Mouse (Mus musculus) liver, adult 2 months (tissue): ENCODE measurements around the gene Cdh12. TPM values are rescaled to one million over a fixed set of nuclear protein-coding genes. Genes with fewer than 3 reads are reported as not detected.

ENCODE experiments used
- DNase-seq: peaks from one replicate; pipeline ENCODE4 v3.0.0-alpha.2; 2011; ENCODE audit warnings: low read depth, low spot score; ENCODE audit errors: extremely low read depth
- H3K27ac ChIP-seq: fragments of 200-500 bp; replicated peaks from 2 replicates; pipeline ENCODE4 v1.5.1; 2012; ENCODE audit warnings: low read depth, mild to moderate bottlenecking, control low read depth, inconsistent platforms, low read length; ENCODE audit not compliant: insufficient read depth
- H3K27me3 ChIP-seq: fragments of 200-500 bp; 2 replicates; pipeline ENCODE4 v1.6.1; 2012; ENCODE audit warnings: mild to moderate bottlenecking, moderate library complexity, low read length, inconsistent platforms; ENCODE audit not compliant: control insufficient read depth, insufficient read depth
- H3K36me3 ChIP-seq: fragments of 200-500 bp; 2 replicates; pipeline ENCODE4 v1.6.1; 2012; ENCODE audit warnings: low read length, inconsistent platforms; ENCODE audit not compliant: control insufficient read depth, insufficient read depth
- H3K4me1 ChIP-seq: fragments of 200-500 bp; 2 replicates; pipeline ENCODE4 v1.6.1; 2011; ENCODE audit warnings: low read length; ENCODE audit not compliant: control insufficient read depth, insufficient read depth
- H3K4me3 ChIP-seq: fragments of 200-500 bp; 2 replicates; pipeline ENCODE4 v1.5.1; 2011; ENCODE audit warnings: low read depth, mild to moderate bottlenecking, control low read depth, low read length, moderate library complexity; ENCODE audit not compliant: insufficient read depth
- H3K79me2 ChIP-seq: fragments of 200-500 bp; 2 replicates; pipeline ENCODE4 v1.6.1; 2012; ENCODE audit warnings: inconsistent platforms, mild to moderate bottlenecking, low read length, moderate library complexity; ENCODE audit not compliant: control insufficient read depth, insufficient read depth
- H3K9ac ChIP-seq: fragments of 200-500 bp; 2 replicates; pipeline ENCODE4 v1.6.1; 2012; ENCODE audit warnings: low read depth, mild to moderate bottlenecking, control low read depth, inconsistent platforms, low read length
- CTCF ChIP-seq: fragments of 200-500 bp; IDR thresholded peaks from 2 replicates; pipeline ENCODE4 v1.5.1; 2011; ENCODE audit warnings: low read depth, low read length, control low read depth
- POLR2A ChIP-seq: fragments of 200-500 bp; IDR thresholded peaks from 2 replicates; pipeline ENCODE4 v1.6.1; 2011; ENCODE audit warnings: low read length, control low read depth; ENCODE audit not compliant: insufficient read depth; ENCODE audit errors: extremely low read depth
- WGBS: fragments of 180-500 bp; shearing (Covaris S2); methylation state at CpG from one replicate; pipeline ENCODE4 v1.1.7; 2018; 5-methylcytosine and 5-hydroxymethylcytosine counted together
- polyA plus RNA-seq: library from polyadenylated mRNA; depleted of rRNA; stranded (reverse); fragments of >200 nt; gene quantifications from 2 replicates; pipeline ENCODE4 v1.2.3, GENCODE M21; 2012
- total RNA-seq: library from RNA; depleted of rRNA; stranded (reverse); fragments of >200 nt; gene quantifications from 2 replicates; pipeline ENCODE4 v1.2.3, GENCODE M21; 2014

The Cdh12 gene
- total and polyA plus RNA-seq, 2 experiments = not detected

GRCm38 (mm10) chr15:20634593-20634992, 185.5 kb downstream of the Cdh12 start:
- H3K9ac ChIP-seq = no peak overlapping the region
- H3K4me1 ChIP-seq = no peaks in the 10 kb centered on the region
- TF ChIP-seq POLR2A (no peak), CTCF (no peak)
- H3K27me3 ChIP-seq = no peaks in the 10 kb centered on the region
- DNase-seq = no peak
- no peak overlapping the region for H3K27ac ChIP-seq
- WGBS = 87% methylated on average over 2 of the region's 2 CpGs
- H3K79me2 ChIP-seq = no peaks in the 10 kb centered on the region
- no peaks in the 10 kb centered on the region for H3K36me3 ChIP-seq
- no peak overlapping the region for H3K4me3 ChIP-seq

- H3K79me2 ChIP-seq = no peaks in the 10 kb centered on the region
- WGBS = 76% methylated on average over 2 of the region's 2 CpGs
- no peak overlapping the region for H3K4me3 ChIP-seq
- TF ChIP-seq POLR2A (no peak), CTCF (no peak)
- H3K4me1 ChIP-seq = no peaks in the 10 kb centered on the region
- H3K36me3 ChIP-seq = no peaks in the 10 kb centered on the region
- no peak for DNase-seq
- H3K27ac ChIP-seq = no peak overlapping the region
- no peaks in the 10 kb centered on the region for H3K27me3 ChIP-seq
- no peak overlapping the region for H3K9ac ChIP-seq
Observed at GRCm38 (mm10) chr15:20639155-20639554, 190.1 kb downstream of the Cdh12 start.

DNA sequence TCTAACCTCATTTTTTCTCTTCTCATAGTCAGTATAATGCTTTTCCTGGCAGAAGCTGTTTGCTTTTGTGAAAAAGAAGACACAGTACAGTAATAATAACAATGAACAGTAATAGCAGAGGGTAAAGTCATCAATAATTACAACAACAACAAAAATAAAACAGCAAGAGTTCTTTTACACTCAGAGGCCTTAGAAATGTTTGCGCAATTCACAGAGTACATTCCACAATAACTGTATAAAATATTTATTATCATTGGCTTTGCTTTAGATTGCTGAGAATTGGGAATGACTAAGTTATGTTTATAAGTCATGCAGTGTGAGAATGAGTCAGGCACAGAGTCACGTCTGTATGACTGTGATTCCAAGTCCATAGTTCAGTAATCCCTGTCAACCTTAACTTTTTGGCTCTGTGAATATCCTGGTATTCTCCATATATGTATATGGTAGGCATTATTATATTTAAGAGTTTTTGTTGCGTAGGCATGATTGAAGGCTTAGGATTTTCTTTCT, 193.9 kb downstream of the Cdh12 start:
- Histone ChIP-seq H3K36me3 (no peaks in the 10 kb centered on the region), H3K79me2 (no peaks in the 10 kb centered on the region), H3K4me3 (no peak overlapping the region), H3K4me1 (no peaks in the 10 kb centered on the region), H3K27ac (no peak overlapping the region), H3K27me3 (no peaks in the 10 kb centered on the region), H3K9ac (no peak overlapping the region)
- TF ChIP-seq CTCF = no peak
- no peak for TF ChIP-seq POLR2A
- no peak for DNase-seq
- WGBS = 81% methylated on average over 3 of the region's 3 CpGs

DNA sequence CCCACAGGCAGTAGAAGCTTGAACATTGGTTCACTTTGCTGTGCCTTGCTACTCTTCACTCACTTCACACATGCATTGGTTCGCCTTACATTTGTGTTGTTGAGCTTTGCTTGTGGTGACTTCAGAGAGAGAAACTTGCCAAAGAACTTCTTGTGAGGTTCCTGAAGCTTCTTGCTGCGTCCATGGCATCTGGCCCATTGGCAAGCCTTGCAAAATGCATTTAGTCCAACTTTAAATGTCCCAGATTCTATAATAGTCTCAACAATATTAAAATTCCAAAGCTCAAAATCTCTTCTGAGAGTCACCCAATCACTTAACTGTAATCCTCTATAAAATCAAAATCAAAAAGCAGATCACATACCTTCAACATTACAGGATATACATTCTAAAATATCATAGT, 211.2 kb downstream of the Cdh12 start:
- Histone ChIP-seq H3K36me3 (no peaks in the 10 kb centered on the region), H3K79me2 (no peaks in the 10 kb centered on the region), H3K27ac (no peak overlapping the region), H3K9ac (no peak overlapping the region), H3K4me1 (no peaks in the 10 kb centered on the region), H3K27me3 (no peaks in the 10 kb centered on the region), H3K4me3 (no peak overlapping the region)
- TF ChIP-seq POLR2A (no peak), CTCF (no peak)
- DNase-seq = no peak
- 50% methylated on average over 2 of the region's 2 CpGs for WGBS

- no peaks in the 10 kb centered on the region for H3K27me3 ChIP-seq
- WGBS = 84% methylated on average over 10 of the region's 10 CpGs
- no peak within 1 kb of the TSS for H3K27ac ChIP-seq
- no peaks in the 10 kb centered on the region for H3K4me1 ChIP-seq
- H3K36me3 ChIP-seq = no peaks in the 10 kb centered on the region
- H3K9ac ChIP-seq = no peak within 1 kb of the TSS
- no peak for DNase-seq
- no peak for TF ChIP-seq CTCF
- no peak for TF ChIP-seq POLR2A
- H3K4me3 ChIP-seq = no peak within 1 kb of the TSS
- H3K79me2 ChIP-seq = no peaks in the 10 kb centered on the region
Observed at GRCm38 (mm10) chr15:20666650-20667049, 217.6 kb downstream of the Cdh12 start, which contains the start of gene Acot10. Gene Acot10, minus strand, starts transcription at chr15:20666750.

GRCm38 (mm10) chr15:20667350-20667749, 218.3 kb downstream of the Cdh12 start:
- TF ChIP-seq CTCF (no peak), POLR2A (no peak)
- no peak overlapping the region for H3K4me3 ChIP-seq
- no peak overlapping the region for H3K27ac ChIP-seq
- no peaks in the 10 kb centered on the region for H3K36me3 ChIP-seq
- no peaks in the 10 kb centered on the region for H3K27me3 ChIP-seq
- no peaks in the 10 kb centered on the region for H3K79me2 ChIP-seq
- H3K4me1 ChIP-seq = no peaks in the 10 kb centered on the region
- no peak for DNase-seq
- H3K9ac ChIP-seq = no peak overlapping the region
